Mouse (Mus musculus) E14TG2a.4 (cell line): ENCODE results near the gene Rmnd1.
A peak's percentile ranks its signal among the peaks of the same experiment; 100 is the strongest.
"Not testable (repeated sequence)": the region's sequence is repeated elsewhere in the genome, so short reads cannot be mapped to it uniquely, and the experiment has no call there.

Experiments
- H3K27me3 ChIP-seq: 2 replicates; pipeline ENCODE4 v1.6.1; 2014; ENCODE audit warnings: low read length, control low read depth; ENCODE audit not compliant: insufficient read depth
- H3K36me3 ChIP-seq: 2 replicates; pipeline ENCODE4 v1.6.1; 2014; ENCODE audit warnings: low read length, control low read depth; ENCODE audit not compliant: insufficient read depth
- H3K4me1 ChIP-seq: replicated peaks from 2 replicates; pipeline ENCODE4 v1.6.1; 2014; ENCODE audit warnings: low read depth, low read length, control low read depth
- H3K4me3 ChIP-seq: replicated peaks from 2 replicates; pipeline ENCODE4 v1.5.1; 2014; ENCODE audit warnings: mild to moderate bottlenecking, low read length
- H3K9me3 ChIP-seq: 2 replicates; pipeline ENCODE4 v1.6.1; 2014; ENCODE audit warnings: low read length, control low read depth
- CTCF ChIP-seq: conservative IDR thresholded peaks from 2 replicates; pipeline ENCODE4 v1.5.1; 2014; ENCODE audit warnings: low read length
- NANOG ChIP-seq: IDR thresholded peaks from 2 replicates; pipeline ENCODE4 v1.6.1; 2014; ENCODE audit warnings: borderline replicate concordance, low read length, mixed read lengths
- POU5F1 ChIP-seq: IDR thresholded peaks from 2 replicates; pipeline ENCODE4 v1.6.1; 2014; ENCODE audit warnings: low read length, borderline replicate concordance

The Rmnd1 gene

GRCm38 (mm10) chr10:4460201-4460600, 28.0 kb upstream of the Rmnd1 start:
- Histone ChIP-seq H3K36me3 (peaks cover 13% of the 10 kb centered on the region), H3K27me3 (no peaks in the 10 kb centered on the region), H3K9me3 (no peaks in the 10 kb centered on the region), H3K4me3 (no peak overlapping the region), H3K4me1 (peaks cover 14% of the 10 kb centered on the region)
- TF ChIP-seq NANOG (no peak), POU5F1 (no peak), CTCF (no peak)

GRCm38 (mm10) chr10:4456409-4456808, 24.2 kb upstream of the Rmnd1 start:
- H3K9me3 ChIP-seq, result no peaks in the 10 kb centered on the region
- no peaks in the 10 kb centered on the region for H3K27me3 ChIP-seq
- no peak for TF ChIP-seq NANOG
- TF ChIP-seq POU5F1, result no peak
- no peak for TF ChIP-seq CTCF
- peaks cover 9% of the 10 kb centered on the region for H3K4me1 ChIP-seq
- H3K36me3 ChIP-seq, result peaks cover 49% of the 10 kb centered on the region
- no peak overlapping the region for H3K4me3 ChIP-seq

- peaks cover 68% of the 10 kb centered on the region for H3K4me1 ChIP-seq
- H3K4me3 ChIP-seq, result peak overlapping the region; percentile 51
- no peaks in the 10 kb centered on the region for H3K9me3 ChIP-seq
- TF ChIP-seq CTCF, result no peak
- no peak for TF ChIP-seq NANOG
- TF ChIP-seq POU5F1, result no peak
- H3K36me3 ChIP-seq, result peaks cover 59% of the 10 kb centered on the region
- no peaks in the 10 kb centered on the region for H3K27me3 ChIP-seq
Measured at GRCm38 (mm10) chr10:4435416-4435815, 3.2 kb upstream of the Rmnd1 start.

DNA sequence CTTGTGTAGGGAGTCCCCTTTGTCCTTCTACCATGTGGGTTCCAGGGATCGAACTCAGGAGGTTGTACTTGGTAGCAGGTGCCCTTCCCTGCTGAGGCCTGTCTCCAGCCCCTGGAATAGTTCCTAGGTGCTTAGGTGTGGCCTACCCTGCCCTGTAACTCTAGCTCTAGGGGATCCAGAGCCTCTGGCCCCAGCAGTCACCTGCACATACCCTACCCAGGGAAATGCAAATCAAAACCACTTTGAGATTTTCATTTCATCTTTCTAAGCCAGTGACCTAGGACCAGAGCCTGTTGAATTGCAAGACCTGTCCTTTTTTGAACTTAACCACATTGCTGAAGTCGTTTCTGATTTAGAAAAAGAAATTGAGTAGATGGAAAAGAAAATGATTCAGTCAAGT, 1.7 kb upstream of the Rmnd1 start:
- Histone ChIP-seq H3K36me3 (peaks cover 57% of the 10 kb centered on the region), H3K4me1 (peaks cover 82% of the 10 kb centered on the region), H3K4me3 (peak overlapping the region; percentile 92)
- H3K27me3 ChIP-seq, H3K9me3 ChIP-seq: not testable (repeated sequence)

DNA sequence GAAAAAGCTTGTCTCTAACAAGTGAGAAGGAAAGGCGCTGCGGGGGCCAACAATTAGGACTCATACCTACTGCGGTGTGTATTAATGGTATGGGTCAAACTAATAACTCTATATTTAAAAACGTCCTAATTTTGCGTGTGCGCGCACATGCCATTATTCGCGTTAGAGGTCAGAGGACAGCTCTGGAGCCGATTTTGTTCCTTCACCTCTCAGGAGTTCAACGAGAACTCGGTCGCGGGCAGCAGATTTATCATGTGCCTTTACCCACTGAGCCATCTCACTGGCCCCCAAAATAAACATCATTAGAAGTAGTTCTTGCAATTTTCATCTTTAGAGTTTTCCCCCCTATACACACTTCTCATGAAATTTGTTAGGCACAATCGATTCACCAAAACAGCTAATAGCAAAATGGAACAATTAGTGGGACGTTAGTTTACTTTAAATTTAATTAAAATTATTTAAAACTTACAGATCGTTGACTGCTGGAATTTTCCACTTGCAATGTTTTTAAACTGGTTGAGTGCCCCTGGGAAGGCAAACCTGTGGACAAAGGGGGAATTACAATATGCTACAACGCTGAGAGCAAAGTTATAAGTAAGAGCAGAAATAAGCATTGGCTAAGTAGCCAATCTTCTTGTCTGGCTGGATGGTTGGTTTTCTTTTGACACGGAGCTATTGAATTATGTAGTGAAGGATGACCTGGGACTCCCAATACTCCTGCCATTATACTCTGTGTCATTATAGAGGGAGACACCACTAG, 988 bp upstream of the Rmnd1 start:
- H3K36me3 ChIP-seq, result peaks cover 57% of the 10 kb centered on the region
- H3K4me1 ChIP-seq, result peaks cover 76% of the 10 kb centered on the region
- H3K9me3 ChIP-seq, result no peaks in the 10 kb centered on the region
- no peaks in the 10 kb centered on the region for H3K27me3 ChIP-seq
- TF ChIP-seq POU5F1 (no peak), CTCF (peak; percentile 24)
- H3K4me3 ChIP-seq, result peak overlapping the region; percentile 92

- peaks cover 57% of the 10 kb centered on the region for H3K36me3 ChIP-seq
- H3K4me1 ChIP-seq, result peaks cover 62% of the 10 kb centered on the region
- H3K4me3 ChIP-seq, result peak overlapping the region; percentile 92
- H3K27me3 ChIP-seq, result no peaks in the 10 kb centered on the region
- TF ChIP-seq POU5F1 (no peak), CTCF (no peak), NANOG (no peak)
- no peaks in the 10 kb centered on the region for H3K9me3 ChIP-seq
Measured at GRCm38 (mm10) chr10:4431746-4432122, 454 bp downstream of the Rmnd1 start.

GRCm38 (mm10) chr10:4430826-4431225, 1.4 kb downstream of the Rmnd1 start:
- TF ChIP-seq POU5F1 (no peak), CTCF (no peak), NANOG (no peak)
- Histone ChIP-seq H3K9me3 (no peaks in the 10 kb centered on the region), H3K36me3 (peaks cover 58% of the 10 kb centered on the region), H3K4me1 (peaks cover 53% of the 10 kb centered on the region), H3K4me3 (peak overlapping the region; percentile 92), H3K27me3 (no peaks in the 10 kb centered on the region)

DNA sequence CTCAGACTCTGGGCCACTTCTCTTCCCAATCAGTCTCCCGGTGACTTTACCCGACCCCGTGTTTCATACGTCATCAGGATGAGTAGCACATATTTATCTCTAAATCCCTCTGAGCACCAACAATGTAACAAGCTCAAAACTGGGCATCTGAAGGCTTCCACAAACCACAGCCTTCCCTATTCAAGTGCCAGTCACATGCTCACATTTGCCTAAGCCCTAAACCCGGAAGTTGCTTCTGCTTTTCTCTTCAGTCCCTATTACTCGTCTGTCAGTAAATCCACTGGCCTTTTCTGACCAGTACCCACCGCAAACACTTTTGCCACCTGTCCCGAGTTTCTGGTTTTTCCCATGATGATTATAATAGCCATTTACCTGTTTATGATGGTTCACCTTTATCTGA, 1.8 kb downstream of the Rmnd1 start:
- no peaks in the 10 kb centered on the region for H3K27me3 ChIP-seq
- peaks cover 49% of the 10 kb centered on the region for H3K4me1 ChIP-seq
- H3K36me3 ChIP-seq, result peaks cover 59% of the 10 kb centered on the region
- H3K4me3 ChIP-seq, result peak overlapping the region; percentile 92
- no peaks in the 10 kb centered on the region for H3K9me3 ChIP-seq
- TF ChIP-seq CTCF, result no peak
- no peak for TF ChIP-seq NANOG
- TF ChIP-seq POU5F1, result no peak

- TF ChIP-seq NANOG (no peak), POU5F1 (no peak), CTCF (no peak)
- H3K27me3 ChIP-seq, result no peaks in the 10 kb centered on the region
- peaks cover 18% of the 10 kb centered on the region for H3K4me1 ChIP-seq
- peaks cover 96% of the 10 kb centered on the region for H3K36me3 ChIP-seq
- no peak overlapping the region for H3K4me3 ChIP-seq
- H3K9me3 ChIP-seq, result no peaks in the 10 kb centered on the region
Measured at GRCm38 (mm10) chr10:4425245-4425644, 6.9 kb downstream of the Rmnd1 start.
